Mouse (Mus musculus): ENCODE measurements around the gene Dgki.

DNA sequence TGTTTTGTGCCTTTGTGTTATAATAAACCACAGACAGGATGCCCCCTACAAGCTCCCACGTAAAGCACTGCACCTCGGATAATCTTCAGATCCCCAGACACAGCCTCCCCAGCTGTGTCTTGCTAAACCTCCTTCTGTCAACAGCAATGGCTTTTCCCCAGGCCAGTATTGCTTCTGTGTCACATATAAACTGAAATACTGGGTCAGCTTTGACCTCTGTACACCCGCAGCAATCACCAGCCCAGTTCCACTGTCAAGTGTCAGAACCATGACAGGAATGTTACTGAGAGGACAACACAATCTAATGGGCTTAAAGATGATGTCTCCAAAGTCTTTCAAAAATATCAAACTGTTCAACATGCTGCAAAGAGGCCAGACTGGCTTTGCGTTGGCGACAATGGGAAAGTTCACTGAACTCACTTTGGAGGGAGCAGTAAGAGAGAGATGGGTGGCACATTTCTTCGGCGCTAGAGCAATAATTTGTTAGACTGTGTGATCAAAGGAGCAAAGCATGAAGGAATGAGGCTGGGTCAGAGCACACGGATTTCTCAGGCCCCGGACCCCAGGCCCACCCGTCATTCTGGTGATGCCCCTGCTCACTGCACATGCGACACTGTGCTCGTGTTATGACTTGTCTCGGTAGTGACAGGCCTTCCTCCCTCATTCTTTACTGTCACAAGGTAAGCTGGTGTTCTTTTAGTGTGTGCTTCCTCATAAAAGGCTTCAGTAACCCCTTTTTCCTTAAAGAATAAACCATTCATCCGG is 230.0 kb downstream of the Dgki start:
- no peak for TF ChIP-seq CTCF (IDR thresholded peaks at IDR 0.05; ENCODE audit: low read depth, low read length)
- TF ChIP-seq GATA1 (IDR thresholded peaks at IDR 0.05; ENCODE audit: borderline replicate concordance, low read length), result no peak
- no peak for TF ChIP-seq GATA2 (IDR thresholded peaks at IDR 0.05; ENCODE audit: borderline replicate concordance, low read depth, low read length)
- TF ChIP-seq TAL1 (conservative IDR thresholded peaks at IDR 0.05; ENCODE audit: low read depth, low read length), result no peak
